Comparison of ENCODE assay signal across 12 mouse cellular contexts in genomic region chr7:92783166-92783806, GRCm38 (mm10). TPM values are rescaled to one million over a fixed set of nuclear protein-coding genes. Genes with fewer than 3 reads are reported as not detected.
DNase-seq lines count a peak whose midpoint lies in the region; ATAC-seq and TF ChIP-seq lines count a peak whose summit lies in the region.
"Had no signal": no experiment of that assay in that cellular context is flagged by ENCODE, and none has a peak within 500 bp of the region (broad histone marks: within the 10 kb centered on the region; RNA-seq: fewer than 3 reads in every experiment).

No protein-coding gene starts in this region.

- no peaks in the 10 kb centered on the region for H3K36me3 ChIP-seq in forebrain, postnatal 0 days (ENCODE audit: insufficient read depth)
- H3K36me3 ChIP-seq in forebrain, embryonic 12.5 days (replicated peaks), result 0 out of 2 replicates have a peak, but pooled peaks cover 5% of the 10 kb centered on the region
- H3K36me3 ChIP-seq: heart, embryonic 10.5 days; limb, embryonic 10.5 days had no signal

- no peak for TF ChIP-seq CTCF in forebrain, postnatal 0 days (IDR thresholded peaks at IDR 0.05; ENCODE audit: low read depth)
- TF ChIP-seq CTCF in left cerebral cortex, adult 2 months (IDR thresholded peaks at IDR 0.05), result no peak

- no peak overlapping the region for H3K9ac ChIP-seq in forebrain, postnatal 0 days
- no peak overlapping the region for H3K9ac ChIP-seq in forebrain, embryonic 12.5 days
- H3K9ac ChIP-seq: lung, embryonic 14.5 days; neural tube, embryonic 13.5 days had no signal

- H3K4me2 ChIP-seq in forebrain, postnatal 0 days (ENCODE audit: low read depth), result no peak overlapping the region
- H3K4me2 ChIP-seq in forebrain, embryonic 12.5 days, result no peak overlapping the region
- H3K4me2 ChIP-seq: lung, embryonic 14.5 days; neural tube, embryonic 13.5 days had no signal

- no peak overlapping the region for H3K4me3 ChIP-seq in forebrain, postnatal 0 days (ENCODE audit: low read depth, low read length)
- H3K4me3 ChIP-seq in forebrain, embryonic 12.5 days (replicated peaks), result no peak overlapping the region
- H3K4me3 ChIP-seq in left cerebral cortex, adult 2 months, result no peak overlapping the region
- H3K4me3 ChIP-seq: heart, embryonic 10.5 days; limb, embryonic 10.5 days; neural tube, embryonic 13.5 days had no signal

- no peaks in the 10 kb centered on the region for H3K4me1 ChIP-seq in forebrain, postnatal 0 days (ENCODE audit: insufficient read depth)
- no peaks in the 10 kb centered on the region for H3K4me1 ChIP-seq in forebrain, embryonic 12.5 days
- H3K4me1 ChIP-seq: heart, embryonic 10.5 days had no signal

- intact Hi-C loops in left cerebral cortex, adult 2 months (cut with DNase I), result no loop called here

- no peaks in the 10 kb centered on the region for H3K27me3 ChIP-seq in forebrain, postnatal 0 days (ENCODE audit: insufficient read depth, low read length)
- no peaks in the 10 kb centered on the region for H3K27me3 ChIP-seq in forebrain, embryonic 12.5 days
- H3K27me3 ChIP-seq: neural tube, embryonic 13.5 days had no signal

- no peaks in the 10 kb centered on the region for H3K9me3 ChIP-seq in forebrain, postnatal 0 days (ENCODE audit: low read length)
- H3K9me3 ChIP-seq in forebrain, embryonic 12.5 days, result peaks cover 10% of the 10 kb centered on the region; the same call in 1 of the 2 replicates
- H3K9me3 ChIP-seq: heart, embryonic 10.5 days; limb, embryonic 10.5 days had no signal

- no peak for ATAC-seq in forebrain, postnatal 0 days
- no peak for ATAC-seq in forebrain, embryonic 12.5 days (ENCODE audit: low FRiP score)
- peak; percentile 23; the same call in 1 of the 2 replicates for ATAC-seq in megakaryocyte progenitor cell, adult 5-6 weeks (replicated peaks; ENCODE audit: poor library complexity)

- H3K27ac ChIP-seq in forebrain, postnatal 0 days (ENCODE audit: low read depth, low read length), result 0 out of 2 replicates have a peak overlapping the region, but pooled peaks have one; percentile 21
- no peak overlapping the region for H3K27ac ChIP-seq in forebrain, embryonic 12.5 days
- peak overlapping the region; percentile 58 for H3K27ac ChIP-seq in left cerebral cortex, adult 2 months
- H3K27ac ChIP-seq: heart, embryonic 10.5 days; limb, embryonic 10.5 days; neural tube, embryonic 13.5 days had no signal

- 59% methylated on average over 12 of the region's 12 CpGs for WGBS in forebrain, postnatal 0 days
- WGBS in forebrain, embryonic 12.5 days, result 76% methylated on average over 12 of the region's 12 CpGs

- DNase-seq in forebrain, postnatal 0 days, result no peak
- DNase-seq in left cerebral cortex, adult 2 months (ENCODE audit: extremely low spot score in 1 of 2, low spot score in 2 of 2), result no peak
- DNase-seq in left cerebral cortex, adult 11 months (ENCODE audit: low spot score), result no peak
- peak; percentile 74 to 79 for DNase-seq in cerebellum, adult 18-20 months
- no peak for DNase-seq in right cerebral cortex, postnatal 14 days
- no peak for DNase-seq in embryo, embryonic 9.5 days (ENCODE audit: extremely low spot score)
- DNase-seq: lung, embryonic 14.5 days had no signal

RNA-seq across cellular contexts. Expression of gene Rab30, which starts 41.9 kb away (rescaled TPM):
- total RNA-seq in forebrain, postnatal 0 days (2014; rRNA removed), result 25.3 and 36.1 TPM in 2 replicates
- 14.7 and 15.0 TPM in 2 replicates for polyA plus RNA-seq in forebrain, postnatal 0 days (2015; fragmentation: Nextera tagmentation; extraction: Ambion mirVana)
- 21.7 and 22.0 TPM in 2 replicates for polyA plus RNA-seq in forebrain, embryonic 12.5 days (2016; fragmentation: Nextera tagmentation; extraction: Ambion mirVana)
- 10 to 100 TPM; 38.7 to 43.6 TPM for total RNA-seq in left cerebral cortex, adult 2 months (2021)
- 0.81 and 0.90 TPM in 2 replicates for total RNA-seq in megakaryocyte progenitor cell, adult 5-6 weeks (2015)
- total RNA-seq in megakaryocyte progenitor cell, adult 5-6 weeks (2017), result 0.08 and 0.41 TPM in 2 replicates

Comparison
In these comparisons a context has a peak if more than half of its experiments do, and no peak if none do; other contexts are left out.
1. DNase-seq: peak in cerebellum, adult 18-20 months (2 of 2); none in forebrain, postnatal 0 days (single experiment), left cerebral cortex, adult 2 months (0 of 2), left cerebral cortex, adult 11 months (single experiment), right cerebral cortex, postnatal 14 days (single experiment) and embryo, embryonic 9.5 days (single experiment).
2. RNA of gene Rab30, which starts 41.9 kb away (total RNA-seq): 38.7 to 43.6 TPM in left cerebral cortex, adult 2 months and 25.3 to 36.1 TPM in forebrain, postnatal 0 days; 0.08 to 0.90 TPM in megakaryocyte progenitor cell, adult 5-6 weeks; every median in the first group is over 10 times any median in the second.